Mouse (Mus musculus) bone marrow, adult 2 months (tissue): ENCODE data around the gene Folh1. TPM values are rescaled to one million over a fixed set of nuclear protein-coding genes. Genes with fewer than 3 reads are reported as not detected.
"Not testable (repeated sequence)": the region's sequence is repeated elsewhere in the genome, so short reads cannot be mapped to it uniquely, and the experiment has no call there.

ENCODE experiments used
- H3K27ac ChIP-seq: fragments of 200-500 bp; 2 replicates; pipeline ENCODE4 v1.5.1; 2012; ENCODE audit warnings: low read depth, mild to moderate bottlenecking, control low read depth, inconsistent platforms, low read length; ENCODE audit not compliant: control insufficient read depth, poor library complexity, insufficient read depth
- H3K4me1 ChIP-seq: fragments of 200-500 bp; 2 replicates; pipeline ENCODE4 v1.6.1; 2011; ENCODE audit warnings: low read length; ENCODE audit not compliant: control insufficient read depth, insufficient read depth
- H3K4me3 ChIP-seq: fragments of 200-500 bp; replicated peaks from 2 replicates; pipeline ENCODE3; 2011; ENCODE audit warnings: mild to moderate bottlenecking, low read depth, low read length, control low read depth; ENCODE audit not compliant: control insufficient read depth
- CTCF ChIP-seq: fragments of 200-500 bp; IDR thresholded peaks from 2 replicates; pipeline ENCODE4 v1.5.1; 2011; ENCODE audit warnings: low read length, control low read depth; ENCODE audit not compliant: control insufficient read depth, insufficient read depth
- POLR2A ChIP-seq: fragments of 200-500 bp; IDR thresholded peaks from 2 replicates; pipeline ENCODE4 v1.6.1; 2011; ENCODE audit warnings: low read depth, mild to moderate bottlenecking, control low read depth, low read length, borderline replicate concordance; ENCODE audit not compliant: control insufficient read depth
- WGBS: fragments of 180-500 bp; shearing (Covaris S2); methylation state at CpG from one replicate; pipeline ENCODE4 v1.1.7; 2018; 5-methylcytosine and 5-hydroxymethylcytosine counted together
- polyA plus RNA-seq: library from polyadenylated mRNA; stranded (reverse); fragments of >200 nt; gene quantifications from 2 replicates; pipeline ENCODE4 v1.2.4, GENCODE M21; 2011; ENCODE audit warnings: low replicate concordance; ENCODE audit not compliant: missing spikeins, insufficient read depth, insufficient read length

Folh1 gene
- 0.38 TPM in 1 of 2 replicates, not detected in the other for polyA plus RNA-seq

DNA sequence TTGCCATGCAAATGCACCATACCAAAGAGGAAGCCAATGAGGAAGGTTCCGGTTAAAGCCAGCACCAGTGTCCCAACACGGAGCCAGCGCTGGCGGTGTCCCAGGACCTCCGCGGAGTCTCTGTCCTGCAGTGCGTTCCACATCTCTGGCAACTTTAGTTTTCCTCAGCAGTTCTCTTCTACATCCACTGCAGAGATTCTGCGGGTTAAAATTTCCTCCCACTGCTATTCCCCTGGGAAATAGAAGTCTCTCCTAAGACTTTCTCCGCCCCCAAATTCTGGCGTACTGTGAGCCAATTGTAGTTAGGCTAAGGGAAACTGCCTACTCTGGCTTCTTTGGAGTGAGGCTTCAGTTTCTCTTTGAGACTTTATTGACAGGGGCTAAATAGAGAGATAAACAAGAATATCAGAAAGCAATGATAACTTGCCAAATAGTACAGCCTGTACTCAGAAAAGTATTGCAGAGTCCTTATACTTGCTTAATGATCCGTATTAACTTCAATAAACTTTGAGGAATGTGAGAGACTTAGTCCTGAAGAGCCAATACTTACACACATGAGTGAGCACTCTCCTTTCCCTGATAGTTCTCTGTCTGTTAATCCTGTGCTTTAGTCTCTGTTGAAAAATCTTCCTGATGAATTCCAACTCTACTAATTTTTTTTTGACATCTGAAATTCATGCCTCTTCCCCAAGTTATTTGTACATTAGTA, at the start of gene Folh1:
Gene Folh1, minus strand, starts transcription at position 327 of the 709 bp plus-strand sequence.
- Histone ChIP-seq H3K27ac (no peak within 1 kb of the TSS), H3K4me1 (no peaks in the 10 kb centered on the region), H3K4me3 (no peak within 1 kb of the TSS)
- 14% methylated on average over 11 of the region's 11 CpGs for WGBS
- TF ChIP-seq POLR2A (no peak), CTCF (no peak)

DNA sequence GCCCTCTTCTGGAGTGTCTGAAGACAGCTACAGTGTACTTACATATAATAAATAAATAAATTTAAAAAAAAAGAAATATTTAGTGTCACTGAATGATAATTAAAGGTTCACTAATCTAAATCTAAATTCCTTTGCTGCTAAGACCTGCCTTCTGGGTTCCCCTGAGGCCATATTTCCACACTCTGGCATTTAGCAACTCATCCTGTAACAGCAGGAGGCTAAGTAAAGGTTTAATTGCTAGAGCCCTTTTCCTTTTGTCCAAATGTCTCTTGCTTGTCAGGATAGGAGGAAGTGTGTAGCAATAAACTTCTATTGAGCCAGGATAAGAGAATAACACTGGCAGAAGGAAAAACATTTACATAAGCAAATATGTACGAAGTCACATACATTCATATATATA, 40.7 kb upstream of the Folh1 start:
- 62% methylated on average over 1 of the region's 1 CpGs for WGBS
- H3K4me1 ChIP-seq = no peaks in the 10 kb centered on the region
- no peak for TF ChIP-seq CTCF
- no peak for TF ChIP-seq POLR2A
- no peak overlapping the region for H3K27ac ChIP-seq
- H3K4me3 ChIP-seq = no peak overlapping the region

DNA sequence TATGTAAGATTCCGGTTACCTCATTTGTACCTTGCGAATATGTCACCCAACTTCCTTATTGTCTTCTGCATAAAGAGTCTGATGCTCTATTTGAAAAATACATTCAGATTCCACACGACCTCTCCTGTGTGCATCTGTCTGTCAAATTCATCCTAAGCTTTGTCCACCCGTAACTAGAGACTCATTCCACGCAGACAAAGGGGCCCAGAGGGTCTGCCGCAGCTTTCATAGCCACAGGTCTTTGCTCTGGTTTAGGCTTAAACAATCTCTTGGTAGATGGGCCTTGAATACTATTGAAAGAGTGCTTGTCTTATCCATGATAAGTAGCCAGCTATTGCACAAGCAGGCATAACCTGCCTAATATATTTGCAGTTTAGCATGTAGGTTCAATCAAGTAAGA, 40.0 kb upstream of the Folh1 start:
- 78% methylated on average over 6 of the region's 6 CpGs for WGBS
- not testable (repeated sequence) for H3K4me3 ChIP-seq, H3K27ac ChIP-seq, H3K4me1 ChIP-seq

DNA sequence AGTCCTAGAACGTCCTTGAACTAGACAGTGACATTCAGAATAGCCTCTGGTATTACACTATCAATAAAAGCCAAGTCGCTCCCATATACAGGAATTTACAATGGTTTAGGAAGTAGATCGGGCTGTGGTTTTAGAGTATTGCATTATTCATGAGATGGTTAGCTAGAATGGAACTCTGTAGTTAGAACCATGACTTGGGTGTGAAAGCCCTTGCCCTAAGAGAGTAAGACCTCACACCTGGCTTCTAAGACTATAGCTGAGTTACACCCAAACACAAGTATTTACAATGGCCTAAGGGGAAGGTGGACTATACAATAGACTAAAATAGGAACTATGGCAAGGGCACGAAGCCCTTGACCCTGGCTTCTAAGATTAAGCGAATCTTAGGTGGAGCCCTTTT, 39.5 kb upstream of the Folh1 start:
- H3K27ac ChIP-seq, H3K4me1 ChIP-seq, H3K4me3 ChIP-seq: not testable (repeated sequence)
- 81% methylated on average over 5 of the region's 5 CpGs for WGBS

DNA sequence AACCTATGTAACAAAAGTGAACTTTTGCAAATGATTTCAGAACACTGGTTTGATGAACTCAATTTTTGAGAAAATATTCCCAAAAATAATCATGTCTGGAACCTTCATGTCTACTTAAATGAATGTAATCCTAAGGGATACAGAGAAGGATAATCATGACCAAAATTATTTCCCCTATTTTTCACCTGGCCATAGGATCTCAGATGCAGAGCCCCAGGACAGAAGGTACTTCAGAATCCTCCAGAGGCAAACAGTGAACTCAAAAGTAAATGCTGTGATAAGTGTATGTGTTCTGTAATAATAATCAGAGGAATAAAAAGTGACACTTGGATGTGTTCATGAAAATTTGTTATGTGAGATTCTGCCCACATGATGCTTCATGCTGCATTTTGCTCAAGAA, 19.0 kb upstream of the Folh1 start, which contains the start of gene Vmn2r77:
Gene Vmn2r77, plus strand, starts transcription at position 301 of the 400 bp plus-strand sequence.
- no peak for TF ChIP-seq POLR2A
- TF ChIP-seq CTCF = no peak
- Histone ChIP-seq H3K27ac (no peak within 1 kb of the TSS), H3K4me3 (no peak within 1 kb of the TSS), H3K4me1 (no peaks in the 10 kb centered on the region)

DNA sequence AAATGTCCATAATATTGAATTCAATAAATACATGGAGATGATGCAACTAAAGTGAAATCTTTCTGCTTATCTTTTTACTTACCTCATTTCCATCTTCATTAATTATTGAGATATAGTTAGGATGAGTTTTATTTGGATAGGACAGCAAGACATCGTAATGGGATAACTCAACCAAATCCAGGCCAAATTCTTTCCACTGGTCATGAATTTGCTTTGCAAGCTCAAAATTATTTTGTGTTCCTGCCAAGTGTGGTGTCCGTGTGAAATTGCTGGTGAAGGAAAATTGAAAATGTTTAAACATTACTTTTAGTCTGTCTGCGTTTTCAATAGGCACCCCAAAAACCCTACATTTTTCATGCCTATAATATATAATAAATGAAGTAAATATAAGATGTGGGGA, 4.1 kb downstream of the Folh1 start:
- Histone ChIP-seq H3K27ac (no peak overlapping the region), H3K4me1 (no peaks in the 10 kb centered on the region), H3K4me3 (no peak overlapping the region)
- no peak for TF ChIP-seq POLR2A
- no peak for TF ChIP-seq CTCF
- 84% methylated on average over 3 of the region's 3 CpGs for WGBS

DNA sequence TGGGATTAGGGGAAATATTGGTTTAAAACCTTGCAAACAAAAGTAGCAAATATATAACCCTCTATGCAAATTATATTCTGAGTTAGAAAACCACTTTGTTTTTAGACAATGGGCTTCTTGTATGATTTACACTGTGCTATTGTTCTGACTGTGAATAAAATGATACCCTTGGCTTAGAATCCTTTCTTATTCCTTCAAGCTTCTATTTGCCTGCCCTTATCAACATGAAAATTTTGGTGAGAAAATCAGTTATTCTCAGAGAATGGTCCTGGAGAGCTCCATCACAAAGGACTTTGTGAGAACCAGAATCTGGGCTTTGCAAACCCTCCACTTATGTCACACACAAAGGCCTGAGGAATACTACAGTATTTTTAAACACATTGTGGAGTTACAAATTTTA, 11.1 kb downstream of the Folh1 start:
- Histone ChIP-seq H3K4me3 (no peak overlapping the region), H3K4me1 (no peaks in the 10 kb centered on the region), H3K27ac (no peak overlapping the region)
- no peak for TF ChIP-seq POLR2A

DNA sequence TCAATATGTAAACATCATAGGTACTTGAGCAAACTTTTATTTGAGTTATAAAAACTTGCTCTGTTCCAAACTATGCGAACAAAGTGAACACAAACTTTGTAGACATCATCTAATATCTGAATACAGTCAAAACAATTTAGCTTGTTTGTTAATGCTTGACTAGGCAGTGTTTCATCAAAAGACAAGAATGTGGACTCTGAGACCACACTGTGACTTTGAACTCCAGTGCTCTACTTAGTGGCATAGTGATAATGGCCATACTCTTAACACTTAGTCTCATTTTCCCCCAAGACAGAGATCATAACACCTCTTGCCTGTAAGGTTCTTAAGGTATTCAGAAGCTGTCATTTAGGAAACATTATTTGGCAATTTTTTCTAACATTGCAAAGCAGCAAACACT, 15.0 kb downstream of the Folh1 start:
- no peaks in the 10 kb centered on the region for H3K4me1 ChIP-seq
- TF ChIP-seq CTCF (no peak), POLR2A (no peak)
- no peak overlapping the region for H3K27ac ChIP-seq
- no peak overlapping the region for H3K4me3 ChIP-seq
- WGBS = 67% methylated on average over 1 of the region's 1 CpGs

DNA sequence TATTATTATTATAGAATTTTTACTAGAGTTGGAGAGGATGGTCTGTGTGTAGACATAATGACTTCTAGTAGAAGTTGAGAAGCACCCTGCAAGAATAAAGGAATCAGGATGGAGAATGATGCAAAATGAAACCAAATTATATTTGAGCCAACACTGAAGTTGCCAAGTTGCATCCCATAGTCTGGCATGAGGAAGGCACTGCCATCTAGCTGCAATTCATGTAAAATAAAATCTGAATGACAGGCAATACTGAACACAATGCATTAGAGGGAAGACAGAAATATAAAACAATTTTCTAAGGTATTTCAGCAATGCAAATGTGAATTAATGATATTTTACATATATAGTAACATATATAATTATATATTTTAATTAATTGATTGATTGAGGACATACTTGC, 50.7 kb downstream of the Folh1 start:
- Histone ChIP-seq H3K4me1 (no peaks in the 10 kb centered on the region), H3K4me3 (no peak overlapping the region), H3K27ac (no peak overlapping the region)
- TF ChIP-seq CTCF (no peak), POLR2A (no peak)
